Mouse (Mus musculus) CD8-positive naive resting alpha-beta T cell, adult 2 months (primary cell): ENCODE measurements around the gene Col4a1.

Experiments
- DNase-seq, 2 experiments: peaks; one replicate each; pipeline ENCODE4 v3.0.0; 2022; ENCODE audit warnings: low read depth in 2 of 2, low spot score in 2 of 2

Gene Col4a1

DNA sequence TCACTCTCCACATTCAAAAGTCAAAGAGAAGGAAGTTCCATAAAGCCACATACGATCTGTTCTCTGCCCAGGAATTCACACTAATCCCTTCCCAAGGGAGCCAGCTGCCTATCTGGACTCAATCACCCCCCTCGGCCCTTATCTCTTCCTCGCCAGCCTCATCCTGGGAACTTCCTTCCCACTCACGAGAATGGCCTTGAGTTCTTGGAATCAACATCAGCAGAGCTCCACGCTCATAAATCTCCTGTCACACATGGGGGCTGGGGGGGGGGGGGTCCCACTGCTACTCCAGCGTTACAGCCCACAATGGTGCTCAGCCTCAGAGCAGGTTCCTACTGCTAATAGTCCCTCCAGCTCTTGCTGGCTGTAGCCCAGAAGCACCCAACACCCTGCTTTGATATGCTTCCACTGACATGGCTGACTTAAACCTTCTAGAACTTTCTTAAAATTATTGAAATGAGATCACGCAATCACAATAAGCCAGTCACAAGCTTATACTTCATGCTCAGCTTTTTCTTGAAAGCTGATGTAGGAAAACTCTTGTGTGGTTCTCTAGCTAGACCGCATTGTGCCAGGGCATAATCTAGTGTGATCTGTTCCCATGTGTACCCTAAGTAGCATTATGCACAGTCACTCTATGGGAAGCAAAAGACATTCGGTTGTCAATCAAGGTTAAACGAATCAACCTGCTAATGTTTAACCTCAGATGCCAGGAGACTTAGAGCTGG lies 78.3 kb downstream of the Col4a1 start:
- DNase-seq: no peak

DNA sequence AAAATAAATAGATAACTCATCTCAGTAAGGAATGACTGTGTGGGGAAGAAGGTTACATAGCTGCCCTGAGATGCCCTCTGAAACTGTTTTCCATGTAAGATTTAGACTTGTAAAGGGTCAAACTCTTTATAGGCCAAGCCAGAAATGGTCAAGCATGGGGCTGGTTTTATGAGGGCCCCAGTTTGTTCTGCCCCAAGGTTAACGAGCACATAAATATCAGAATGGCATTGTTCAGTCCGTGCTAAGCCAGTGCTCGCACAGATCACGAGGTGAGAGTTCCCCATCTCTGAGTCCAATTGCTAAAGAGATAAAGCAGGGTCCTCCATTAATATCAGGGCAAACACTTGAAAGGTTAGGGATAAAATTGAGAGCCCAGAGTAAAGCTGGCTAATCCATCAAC lies 79.6 kb downstream of the Col4a1 start:
- no peak for DNase-seq

DNA sequence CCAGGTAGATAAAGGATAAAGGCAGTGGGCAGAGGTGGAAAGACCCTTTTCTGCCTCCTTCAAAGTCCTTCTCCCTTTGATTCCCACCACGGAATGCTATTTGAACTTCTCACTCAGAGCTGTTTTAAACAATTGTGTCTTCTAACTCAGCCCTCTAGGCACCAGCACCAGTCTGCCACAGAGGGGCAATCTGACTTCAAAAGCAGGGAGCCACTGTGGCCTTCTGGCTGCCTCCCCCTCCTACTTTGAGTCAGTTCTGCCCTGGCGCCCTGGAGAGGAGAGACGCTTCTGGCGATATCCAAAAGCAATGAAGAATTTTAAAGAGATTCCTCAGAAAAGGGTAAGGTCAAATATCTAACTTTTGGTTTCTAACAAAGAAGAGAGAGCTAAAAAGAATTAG lies 82.3 kb downstream of the Col4a1 start:
- no peak for DNase-seq

GRCm38 (mm10) chr8:11227421-11227820 lies 85.2 kb downstream of the Col4a1 start:
- no peak for DNase-seq

GRCm38 (mm10) chr8:11225577-11226434 lies 86.8 kb downstream of the Col4a1 start:
- no peak for DNase-seq

DNA sequence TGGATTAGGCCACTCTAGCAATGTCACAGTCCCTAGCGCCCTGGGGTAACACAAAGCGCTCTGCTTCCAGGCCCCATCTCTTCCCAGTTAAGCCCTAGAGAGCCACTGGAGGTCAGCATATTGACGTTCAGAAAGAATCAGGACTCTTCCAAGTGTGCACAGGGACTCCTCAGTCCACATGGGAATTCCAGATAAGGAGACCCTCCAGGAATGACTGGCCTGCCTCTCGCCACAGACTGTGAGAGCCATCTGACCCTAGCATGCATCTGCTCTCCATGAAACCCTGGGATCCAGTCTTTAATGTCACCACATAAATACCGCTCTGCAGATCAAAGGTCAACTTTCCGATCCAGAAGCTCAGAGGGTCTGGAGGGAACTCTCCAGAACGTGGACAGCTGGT lies 88.4 kb downstream of the Col4a1 start:
- no peak for DNase-seq

DNA sequence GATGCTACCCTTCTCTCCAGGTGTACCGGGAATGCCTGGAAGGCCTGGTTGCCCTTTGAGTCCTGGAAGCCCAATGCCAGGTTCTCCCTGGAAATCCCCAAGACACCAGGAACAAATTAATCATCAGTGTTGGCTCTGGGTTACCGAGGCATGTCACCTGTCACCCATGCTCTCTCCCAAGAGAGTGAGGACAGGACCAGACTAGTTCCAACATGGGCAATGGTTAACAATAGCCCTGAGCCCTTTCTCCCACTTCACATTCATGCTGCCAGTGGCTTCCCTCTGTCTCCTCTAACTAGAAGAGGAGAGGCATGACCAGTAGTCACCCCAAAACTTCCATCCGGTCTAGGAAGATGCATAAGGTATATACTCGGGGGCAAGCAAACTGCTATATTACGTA lies 91.3 kb downstream of the Col4a1 start:
- no peak for DNase-seq

- DNase-seq: no peak
Observed at GRCm38 (mm10) chr8:11219282-11219681, 93.3 kb downstream of the Col4a1 start.

DNA sequence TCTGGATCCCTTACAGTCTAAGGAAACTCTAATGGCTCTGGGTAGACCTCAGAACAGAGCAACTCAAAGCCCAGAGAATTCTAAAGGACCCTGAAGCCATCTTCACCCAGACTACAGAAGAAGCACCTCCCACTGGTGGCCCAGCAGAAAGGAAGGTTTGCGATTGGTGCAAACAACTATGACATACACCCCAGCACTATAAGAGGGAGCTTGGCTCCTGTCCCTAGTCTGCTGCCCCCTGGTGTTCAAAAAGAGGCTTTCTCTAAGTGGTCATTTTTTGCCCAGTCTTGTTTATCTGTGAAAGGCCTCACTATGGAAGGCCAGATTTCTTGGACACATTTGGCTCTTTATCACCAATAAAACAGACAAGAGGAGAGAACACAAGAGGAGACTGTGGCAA lies 97.4 kb downstream of the Col4a1 start:
- peak in 1 of 2 experiments; percentile 2 for DNase-seq

GRCm38 (mm10) chr8:11206509-11206908 lies 106.1 kb downstream of the Col4a1 start:
- no peak for DNase-seq

- no peak for DNase-seq
Observed at GRCm38 (mm10) chr8:11205532-11205931, 107.1 kb downstream of the Col4a1 start.

- no peak for DNase-seq
Observed at GRCm38 (mm10) chr8:11203260-11204110, 109.1 kb downstream of the Col4a1 start.

GRCm38 (mm10) chr8:11198650-11199049 lies 114.0 kb downstream of the Col4a1 start:
- DNase-seq: no peak

GRCm38 (mm10) chr8:11197988-11198387 lies 114.6 kb downstream of the Col4a1 start:
- DNase-seq: no peak

GRCm38 (mm10) chr8:11197261-11197660 lies 115.4 kb downstream of the Col4a1 start:
- no peak for DNase-seq

- DNase-seq: no peak
Observed at GRCm38 (mm10) chr8:11192719-11193324, 119.8 kb downstream of the Col4a1 start.

- DNase-seq: peak; percentile 19 to 35
Observed at GRCm38 (mm10) chr8:11187581-11188271, 124.9 kb downstream of the Col4a1 start.

- no peak for DNase-seq
Observed at GRCm38 (mm10) chr8:11186456-11186855, 126.2 kb downstream of the Col4a1 start.

GRCm38 (mm10) chr8:11185672-11186071 lies 127.0 kb downstream of the Col4a1 start:
- DNase-seq: no peak

GRCm38 (mm10) chr8:11183611-11184031 lies 129.0 kb downstream of the Col4a1 start:
- DNase-seq: no peak
